Mouse (Mus musculus) cerebellum, adult 2 months (tissue): Measurements from ENCODE around the gene Lyrm7. TPM values are rescaled to one million over a fixed set of nuclear protein-coding genes. Genes with fewer than 3 reads are reported as not detected.

Experiments used
- DNase-seq, 2 experiments: peaks; one replicate each; pipeline ENCODE4 v3.0.0; 2021
- H3K27ac ChIP-seq: fragments of 200-500 bp; 2 replicates; pipeline ENCODE4 v1.5.1; 2012; ENCODE audit warnings: low read length, control low read depth, inconsistent platforms; ENCODE audit not compliant: insufficient read depth
- H3K27me3 ChIP-seq: fragments of 200-500 bp; 2 replicates; pipeline ENCODE4 v1.6.1; 2012; ENCODE audit warnings: inconsistent platforms, mild to moderate bottlenecking, low read length, moderate library complexity; ENCODE audit not compliant: control insufficient read depth, insufficient read depth
- H3K4me1 ChIP-seq: fragments of 200-500 bp; 2 replicates; pipeline ENCODE4 v1.6.1; 2011; ENCODE audit warnings: low read length; ENCODE audit not compliant: control insufficient read depth, insufficient read depth
- H3K4me3 ChIP-seq: fragments of 200-500 bp; replicated peaks from 2 replicates; pipeline ENCODE3; 2011; ENCODE audit warnings: mild to moderate bottlenecking, low read depth, low read length, control low read depth; ENCODE audit not compliant: insufficient read depth
- CTCF ChIP-seq: fragments of 200-500 bp; IDR thresholded peaks from 2 replicates; pipeline ENCODE4 v1.5.1; 2011; ENCODE audit warnings: low read depth, mild to moderate bottlenecking, control low read depth, low read length, moderate library complexity, borderline replicate concordance; ENCODE audit not compliant: insufficient read depth
- POLR2A ChIP-seq: fragments of 200-500 bp; IDR thresholded peaks from 2 replicates; pipeline ENCODE4 v1.6.1; 2011; ENCODE audit warnings: low read length, control low read depth, borderline replicate concordance; ENCODE audit not compliant: insufficient read depth
- WGBS: fragments of 180-500 bp; shearing (Covaris S2); methylation state at CpG from one replicate; pipeline ENCODE4 v1.1.7; 2018; 5-methylcytosine and 5-hydroxymethylcytosine counted together
- polyA plus RNA-seq: library from polyadenylated mRNA; depleted of rRNA; stranded (reverse); fragments of >200 nt; gene quantifications from 2 replicates; pipeline ENCODE4 v1.2.3, GENCODE M21; 2012

Gene Lyrm7
- polyA plus RNA-seq, 1 experiment = 24.3 TPM

- H3K27ac ChIP-seq = no peak overlapping the region
- no peak overlapping the region for H3K4me3 ChIP-seq
- no peaks in the 10 kb centered on the region for H3K27me3 ChIP-seq
- H3K4me1 ChIP-seq = no peaks in the 10 kb centered on the region; the same call in 1 of the 2 replicates
- no peak for DNase-seq
- WGBS = 92% methylated on average over 5 of the region's 5 CpGs
- TF ChIP-seq POLR2A (no peak), CTCF (no peak)
Observed at GRCm38 (mm10) chr11:54809582-54809981, 51.1 kb downstream of the Lyrm7 start.

GRCm38 (mm10) chr11:54808177-54808576 is 52.5 kb downstream of the Lyrm7 start:
- Histone ChIP-seq H3K4me1 (no peaks in the 10 kb centered on the region), H3K27ac (no peak overlapping the region), H3K4me3 (no peak overlapping the region), H3K27me3 (no peaks in the 10 kb centered on the region)
- 88% methylated on average over 4 of the region's 4 CpGs for WGBS
- TF ChIP-seq POLR2A (no peak), CTCF (no peak)
- no peak for DNase-seq

GRCm38 (mm10) chr11:54807669-54808068 is 53.0 kb downstream of the Lyrm7 start:
- WGBS = 82% methylated on average over 9 of the region's 9 CpGs
- Histone ChIP-seq H3K4me3 (no peak overlapping the region), H3K27ac (no peak overlapping the region), H3K4me1 (no peaks in the 10 kb centered on the region), H3K27me3 (no peaks in the 10 kb centered on the region)
- no peak for DNase-seq
- TF ChIP-seq POLR2A (no peak), CTCF (no peak)

GRCm38 (mm10) chr11:54806891-54807290 is 53.8 kb downstream of the Lyrm7 start:
- no peak overlapping the region for H3K4me3 ChIP-seq
- no peaks in the 10 kb centered on the region for H3K4me1 ChIP-seq
- no peak for DNase-seq
- TF ChIP-seq POLR2A (no peak), CTCF (no peak)
- no peaks in the 10 kb centered on the region for H3K27me3 ChIP-seq
- H3K27ac ChIP-seq = no peak overlapping the region
- WGBS = 97% methylated on average over 28 of the region's 28 CpGs

- Histone ChIP-seq H3K27ac (no peak overlapping the region), H3K4me1 (no peaks in the 10 kb centered on the region), H3K27me3 (no peaks in the 10 kb centered on the region), H3K4me3 (no peak overlapping the region)
- no peak for DNase-seq
- WGBS = 57% methylated on average over 4 of the region's 4 CpGs
- TF ChIP-seq CTCF (no peak), POLR2A (no peak)
Observed at GRCm38 (mm10) chr11:54805196-54805595, 55.5 kb downstream of the Lyrm7 start.

- no peak for DNase-seq
- no peak overlapping the region for H3K4me3 ChIP-seq
- H3K27me3 ChIP-seq = no peaks in the 10 kb centered on the region
- no peaks in the 10 kb centered on the region for H3K4me1 ChIP-seq
- TF ChIP-seq CTCF = no peak
- TF ChIP-seq POLR2A = no peak
- no peak overlapping the region for H3K27ac ChIP-seq
- 88% methylated on average over 6 of the region's 6 CpGs for WGBS
Observed at GRCm38 (mm10) chr11:54802621-54803020, 58.1 kb downstream of the Lyrm7 start.

- TF ChIP-seq POLR2A (no peak), CTCF (no peak)
- H3K4me1 ChIP-seq = no peaks in the 10 kb centered on the region
- H3K4me3 ChIP-seq = no peak overlapping the region
- WGBS = 80% methylated on average over 6 of the region's 6 CpGs
- no peaks in the 10 kb centered on the region for H3K27me3 ChIP-seq
- DNase-seq = no peak
- H3K27ac ChIP-seq = no peak overlapping the region
Observed at GRCm38 (mm10) chr11:54801791-54802558, 58.7 kb downstream of the Lyrm7 start.

- no peak overlapping the region for H3K4me3 ChIP-seq
- no peak overlapping the region for H3K27ac ChIP-seq
- H3K27me3 ChIP-seq = no peaks in the 10 kb centered on the region
- TF ChIP-seq CTCF = no peak
- no peak for TF ChIP-seq POLR2A
- 67% methylated on average over 11 of the region's 11 CpGs for WGBS
- DNase-seq = no peak
- H3K4me1 ChIP-seq = no peaks in the 10 kb centered on the region
Observed at GRCm38 (mm10) chr11:54796551-54796950, 64.2 kb downstream of the Lyrm7 start.
